Mouse (Mus musculus): ENCODE measurements around the gene Lmntd1.

Gene Lmntd1

GRCm38 (mm10) chr6:145604648-145605047 is 9.5 kb downstream of the Lmntd1 start:
- DNase-seq (ENCODE audit: low read depth), result no peak

- DNase-seq (ENCODE audit: low read depth), result no peak
Measured at GRCm38 (mm10) chr6:145604126-145604525, 10.0 kb downstream of the Lmntd1 start.

GRCm38 (mm10) chr6:145598794-145599555 is 15.1 kb downstream of the Lmntd1 start:
- DNase-seq (ENCODE audit: low read depth), result no peak

GRCm38 (mm10) chr6:145595905-145596304 is 18.2 kb downstream of the Lmntd1 start:
- no peak for DNase-seq (ENCODE audit: low read depth)

- no peak for DNase-seq (ENCODE audit: low read depth)
Measured at GRCm38 (mm10) chr6:145593991-145594390, 20.1 kb downstream of the Lmntd1 start.

- no peak for DNase-seq (ENCODE audit: low read depth)
Measured at GRCm38 (mm10) chr6:145592531-145592998, 21.6 kb downstream of the Lmntd1 start.

- DNase-seq (ENCODE audit: low read depth), result no peak
Measured at GRCm38 (mm10) chr6:145592036-145592435, 22.1 kb downstream of the Lmntd1 start.

GRCm38 (mm10) chr6:145591578-145591977 is 22.5 kb downstream of the Lmntd1 start:
- no peak for DNase-seq (ENCODE audit: low read depth)

GRCm38 (mm10) chr6:145590501-145591293 is 23.4 kb downstream of the Lmntd1 start:
- DNase-seq (ENCODE audit: low read depth), result no peak

- DNase-seq (ENCODE audit: low read depth), result no peak
Measured at GRCm38 (mm10) chr6:145585052-145585973, 28.8 kb downstream of the Lmntd1 start.

GRCm38 (mm10) chr6:145581366-145582170 is 32.6 kb downstream of the Lmntd1 start:
- DNase-seq (ENCODE audit: low read depth), result no peak

GRCm38 (mm10) chr6:145579761-145580160 is 34.4 kb downstream of the Lmntd1 start:
- DNase-seq (ENCODE audit: low read depth), result no peak

GRCm38 (mm10) chr6:145578457-145579185 is 35.5 kb downstream of the Lmntd1 start:
- DNase-seq (ENCODE audit: low read depth), result no peak

- no peak for DNase-seq (ENCODE audit: low read depth)
Measured at GRCm38 (mm10) chr6:145576762-145577161, 37.4 kb downstream of the Lmntd1 start.

- no peak for DNase-seq (ENCODE audit: low read depth)
Measured at GRCm38 (mm10) chr6:145573250-145574013, 40.7 kb downstream of the Lmntd1 start.

GRCm38 (mm10) chr6:145568701-145569100 is 45.4 kb downstream of the Lmntd1 start:
- DNase-seq (ENCODE audit: low read depth), result no peak

- no peak for DNase-seq (ENCODE audit: low read depth)
Measured at GRCm38 (mm10) chr6:145567832-145568231, 46.3 kb downstream of the Lmntd1 start.

GRCm38 (mm10) chr6:145567296-145567695 is 46.8 kb downstream of the Lmntd1 start:
- no peak for DNase-seq (ENCODE audit: low read depth)

GRCm38 (mm10) chr6:145565663-145566062 is 48.5 kb downstream of the Lmntd1 start:
- DNase-seq (ENCODE audit: low read depth), result no peak

GRCm38 (mm10) chr6:145564671-145565070 is 49.4 kb downstream of the Lmntd1 start:
- DNase-seq (ENCODE audit: low read depth), result no peak

Measured in c-Kit-positive CD71-positive TER-119-negative erythroid progenitor cells, embryonic 14.5 days (primary cell).